Mouse (Mus musculus) kidney, adult 11 months (tissue): Measurements from ENCODE around the gene Phc2.
A peak's percentile ranks its signal among the peaks of the same experiment; 100 is the strongest.

Experiments
- DNase-seq: peaks from one replicate; pipeline ENCODE4 v3.0.0; 2022

Gene Phc2

DNA sequence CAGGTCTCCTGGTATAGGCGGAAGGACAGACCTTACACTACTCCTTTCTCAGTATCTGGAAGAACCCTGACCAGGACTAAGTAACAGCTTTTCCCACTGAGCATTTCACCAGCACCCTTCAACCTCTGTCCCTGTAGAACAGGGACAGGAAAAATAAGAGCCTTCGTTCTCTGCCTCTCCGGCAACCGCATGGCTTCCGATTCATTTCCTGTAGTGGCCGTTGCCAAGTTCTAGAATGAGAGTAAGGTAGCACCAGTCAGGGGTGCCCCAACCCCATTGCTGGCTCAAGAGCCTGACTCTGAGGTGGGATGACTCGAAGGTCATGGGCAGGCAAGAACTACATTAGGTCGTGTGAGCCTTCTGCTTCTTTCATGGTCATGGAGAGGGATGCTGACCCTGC is 90.7 kb downstream of the Phc2 start:
- DNase-seq: no peak

DNA sequence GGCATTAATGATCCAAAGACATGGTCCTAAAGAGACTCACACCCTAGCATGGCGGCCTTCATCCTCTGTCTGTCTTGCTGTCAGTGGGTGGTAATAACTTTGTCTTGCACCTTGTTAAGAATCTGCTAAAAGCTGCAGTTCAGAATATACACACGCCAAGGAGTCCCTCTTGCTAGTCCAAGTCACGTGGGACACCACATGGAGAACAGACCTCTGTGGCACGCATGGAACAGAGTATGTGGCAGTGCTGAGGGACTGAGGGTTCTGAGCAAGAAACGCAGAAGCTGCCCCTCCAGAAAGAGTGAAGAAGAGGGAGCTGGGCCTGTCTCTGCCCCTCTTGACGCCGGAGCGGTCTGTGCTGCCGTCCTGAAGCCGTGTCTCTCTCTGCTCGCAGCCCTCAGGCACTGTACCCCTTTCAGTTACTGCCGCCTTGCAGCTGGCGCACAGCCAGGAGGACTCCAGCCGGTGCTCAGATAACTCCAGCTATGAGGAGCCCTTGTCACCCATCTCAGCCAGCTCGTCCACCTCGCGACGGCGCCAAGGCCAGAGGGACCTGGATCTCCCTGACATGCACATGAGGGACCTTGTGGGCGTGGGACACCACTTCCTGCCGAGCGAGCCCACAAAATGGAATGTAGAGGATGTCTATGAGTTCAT is 93.2 kb downstream of the Phc2 start:
- DNase-seq: no peak

DNA sequence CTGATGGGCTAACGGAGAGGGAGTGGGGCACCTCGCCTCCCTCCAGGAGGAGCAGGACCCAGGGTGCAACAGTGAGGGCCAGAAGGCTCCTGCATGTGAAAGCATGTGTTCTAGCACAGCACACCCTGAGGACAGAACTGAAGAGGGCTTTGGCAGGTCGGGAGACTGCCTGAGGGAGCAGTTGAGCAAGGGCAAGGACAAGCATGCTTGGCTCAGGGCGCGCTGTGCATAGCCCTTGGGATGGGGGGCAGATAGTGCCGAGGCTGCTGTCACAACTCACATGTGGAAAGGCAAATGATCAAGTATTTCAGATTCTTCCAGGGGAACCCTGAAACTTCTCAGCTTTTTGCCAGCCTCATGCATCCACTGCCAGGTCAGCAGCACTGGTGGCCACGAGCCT is 93.8 kb downstream of the Phc2 start:
- no peak for DNase-seq

DNA sequence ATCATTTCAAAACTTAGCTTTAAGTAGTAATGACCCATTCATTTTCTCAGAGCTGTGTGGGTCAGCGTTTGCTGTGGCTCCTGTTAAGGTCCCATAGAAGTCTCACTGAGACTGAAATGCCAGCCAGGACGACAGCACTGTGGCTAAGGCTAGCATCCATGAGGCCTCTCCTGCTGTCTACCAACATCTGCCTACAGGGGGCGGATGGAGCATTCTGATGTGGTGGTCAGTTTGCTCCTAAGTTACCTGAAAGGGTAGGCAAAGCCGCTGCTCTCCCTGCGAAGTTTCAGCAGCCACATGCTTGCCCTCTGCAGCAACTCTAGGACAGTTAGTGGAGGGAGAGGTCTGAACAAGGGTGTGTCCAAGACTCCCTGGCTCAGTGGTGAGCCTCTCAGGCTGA is 96.5 kb downstream of the Phc2 start:
- no peak for DNase-seq

DNA sequence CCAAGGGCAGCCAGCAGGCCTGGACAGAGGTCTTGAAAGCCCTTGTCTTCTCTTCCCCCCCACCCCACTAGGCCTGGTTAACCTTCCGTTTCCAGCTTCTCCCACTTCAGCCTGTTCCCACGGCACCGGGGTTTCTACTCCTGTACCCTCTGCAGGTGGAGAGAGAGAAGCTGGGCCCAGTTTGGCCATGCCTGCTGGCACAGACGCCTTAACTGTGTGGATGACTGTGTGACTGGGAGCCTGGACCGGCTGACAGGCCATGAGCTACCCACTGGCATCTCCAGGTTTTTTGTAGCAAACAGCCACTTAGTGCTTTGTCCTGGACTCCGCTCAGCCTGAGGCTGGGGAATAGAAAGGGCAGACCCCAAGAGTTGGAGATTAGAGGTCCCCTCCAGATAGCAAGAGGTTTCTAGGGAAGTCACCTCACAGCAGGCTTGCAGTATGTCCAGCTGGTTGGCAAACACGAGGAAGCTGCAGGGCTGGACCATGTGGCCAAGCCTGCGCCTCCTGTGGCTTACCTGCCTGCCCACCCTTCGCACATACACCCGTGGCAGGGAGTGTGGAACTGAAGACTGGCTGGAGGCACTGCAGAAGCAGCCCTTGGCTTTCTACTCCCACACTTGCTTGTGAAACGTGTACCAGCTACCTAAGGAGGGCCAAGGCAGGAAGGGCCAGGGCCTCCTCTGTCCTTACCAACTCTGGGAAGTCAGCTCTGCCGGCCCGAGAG is 97.7 kb downstream of the Phc2 start:
- DNase-seq: no peak

- no peak for DNase-seq
Measured at GRCm38 (mm10) chr4:128753571-128753970, 99.1 kb downstream of the Phc2 start.

DNA sequence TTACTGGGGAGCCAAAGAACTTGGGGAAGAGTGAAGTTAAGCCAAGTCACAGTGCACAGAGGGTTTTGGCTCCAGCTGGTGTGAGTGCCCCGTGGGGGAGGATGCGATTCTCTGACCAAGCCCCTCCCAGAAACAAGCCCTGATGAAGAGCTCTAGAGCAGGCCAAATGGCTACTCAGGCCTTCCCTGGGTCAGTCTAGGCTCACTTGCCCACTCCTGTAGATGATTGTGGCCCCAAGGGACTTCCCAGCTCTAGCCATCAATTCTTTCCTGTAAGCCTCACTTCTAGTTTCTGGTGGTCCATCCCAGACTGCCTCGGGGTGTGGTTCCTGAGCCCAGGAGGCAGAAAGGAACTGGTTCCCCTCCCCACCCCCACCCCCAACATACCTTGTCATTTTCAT is 100.6 kb downstream of the Phc2 start, which contains the start of gene A3galt2:
Gene A3galt2, plus strand, starts transcription at position 301 of the 400 bp plus-strand sequence.
- DNase-seq: no peak

DNA sequence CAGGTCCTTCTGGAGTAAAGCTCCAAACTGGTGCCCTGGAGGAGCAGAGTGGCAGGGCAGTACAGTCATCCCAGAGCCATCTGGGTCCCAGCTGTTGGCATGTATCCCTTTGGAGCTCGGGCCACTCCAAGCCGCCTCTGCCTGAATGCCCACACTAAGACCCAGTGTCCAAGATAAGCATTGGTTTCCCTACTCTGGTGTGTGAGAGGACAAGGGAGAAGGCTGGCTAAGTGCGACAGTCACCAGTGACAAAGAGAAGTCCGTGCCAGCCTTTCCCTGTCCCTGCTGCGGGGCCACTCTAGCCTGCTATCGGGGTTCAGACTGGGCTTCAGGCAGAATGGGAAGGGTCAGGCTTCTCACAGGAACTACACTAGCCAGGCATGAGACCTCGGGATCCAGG is 101.4 kb downstream of the Phc2 start:
- no peak for DNase-seq

- no peak for DNase-seq
Measured at GRCm38 (mm10) chr4:128759214-128759613, 104.7 kb downstream of the Phc2 start.

GRCm38 (mm10) chr4:128760029-128760428 is 105.5 kb downstream of the Phc2 start:
- no peak for DNase-seq

- no peak for DNase-seq
Measured at GRCm38 (mm10) chr4:128766929-128767328, 112.4 kb downstream of the Phc2 start.

- no peak for DNase-seq
Measured at GRCm38 (mm10) chr4:128768120-128768519, 113.6 kb downstream of the Phc2 start.

- DNase-seq: no peak
Measured at GRCm38 (mm10) chr4:128769569-128770355, 115.3 kb downstream of the Phc2 start.

DNA sequence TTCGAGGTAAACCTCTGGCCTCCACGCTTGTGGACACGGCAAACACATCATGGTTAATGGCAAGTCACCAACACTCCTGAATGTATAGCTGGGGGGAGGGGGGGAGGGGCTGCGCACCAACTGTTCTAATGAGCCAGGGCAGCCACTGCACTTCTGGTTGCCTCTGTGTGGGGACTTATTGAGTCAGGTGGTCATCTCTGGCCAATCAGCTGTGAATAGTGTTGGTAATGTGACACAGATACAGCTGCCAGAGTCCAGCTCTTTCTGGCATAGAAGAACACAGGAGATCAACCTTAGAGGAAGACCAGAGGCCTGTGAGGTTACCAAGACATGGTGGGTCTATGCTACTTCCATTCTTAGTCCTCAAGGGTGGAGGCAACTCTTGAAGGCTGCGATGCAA is 116.2 kb downstream of the Phc2 start:
- no peak for DNase-seq

GRCm38 (mm10) chr4:128773820-128774219 is 119.3 kb downstream of the Phc2 start:
- no peak for DNase-seq

- peak; percentile 43 for DNase-seq
Measured at GRCm38 (mm10) chr4:128774467-128774866, 120.0 kb downstream of the Phc2 start.

DNA sequence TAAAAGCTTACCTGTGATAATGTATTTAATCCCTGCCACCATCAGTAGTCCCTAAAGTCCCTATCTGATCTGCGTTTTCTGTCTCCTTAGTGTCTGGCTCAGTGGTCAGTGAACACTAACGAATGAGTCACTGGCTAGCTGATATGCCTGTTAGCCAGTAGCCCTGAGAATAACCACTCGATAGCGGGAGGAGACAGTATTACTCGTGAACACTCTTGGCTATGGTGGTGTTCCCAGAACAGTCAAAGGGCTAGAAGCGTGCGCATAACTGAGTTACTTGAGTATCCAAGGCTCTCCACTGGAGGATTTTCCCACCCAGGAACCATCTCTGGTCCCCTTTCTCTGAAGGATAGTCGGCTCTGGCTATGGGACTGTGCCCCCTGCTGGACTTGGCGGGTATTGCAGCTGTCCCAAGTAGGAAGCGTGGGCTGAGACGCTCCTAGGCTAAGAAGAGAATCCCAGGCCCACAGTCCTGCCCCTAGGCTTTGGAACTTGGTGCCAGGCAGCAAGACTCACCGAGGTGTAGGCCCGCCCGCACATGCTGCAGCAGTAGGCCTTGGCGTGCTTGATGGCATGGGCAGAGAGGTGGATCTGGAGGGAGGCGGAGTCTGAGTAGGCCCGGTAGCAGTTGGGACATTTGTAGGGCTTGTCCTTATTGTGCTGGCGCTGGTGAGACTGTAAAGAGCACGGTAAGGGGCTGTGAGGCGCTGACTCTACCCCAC is 122.2 kb downstream of the Phc2 start:
- peak; percentile 50 for DNase-seq

- no peak for DNase-seq
Measured at GRCm38 (mm10) chr4:128777593-128777992, 123.1 kb downstream of the Phc2 start.

GRCm38 (mm10) chr4:128782037-128782436 is 127.5 kb downstream of the Phc2 start:
- no peak for DNase-seq

DNA sequence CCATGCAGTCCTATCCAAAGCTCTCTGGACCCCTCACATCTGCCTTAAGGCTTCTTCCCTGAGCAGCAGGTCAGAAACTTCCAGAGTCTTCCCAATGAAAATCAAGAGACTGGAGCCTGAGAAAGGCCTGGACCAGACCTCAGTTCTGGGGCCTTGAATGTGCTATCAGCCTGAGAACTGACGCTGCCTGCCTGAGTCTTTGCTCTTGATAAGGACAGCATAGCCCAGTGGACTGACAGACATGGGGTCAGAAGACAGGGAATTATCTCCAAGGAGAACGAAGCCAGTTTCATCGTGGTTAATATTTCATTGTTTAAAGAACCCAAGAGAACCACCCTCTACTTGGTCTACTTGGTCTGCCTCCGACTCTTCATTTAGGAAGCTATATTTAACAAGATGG is 128.1 kb downstream of the Phc2 start:
- no peak for DNase-seq

GRCm38 (mm10) chr4:128784950-128785631 is 130.6 kb downstream of the Phc2 start:
- DNase-seq: no peak

GRCm38 (mm10) chr4:128785921-128786654 is 131.6 kb downstream of the Phc2 start:
- DNase-seq: no peak
